Mouse (Mus musculus): ENCODE measurements at regions not wholly inside any gene's neighbourhood (a gene's known extent, or its start where the extent isn't known, plus 50 kb on each side); places are given as distances from the start of the nearest gene placed in this dataset.

- in situ Hi-C loops (cut with MboI; ENCODE audit: low pct_ligation_motif_present, low pct_unique_long_range_greater_than_20kb, low sequenced_read_pairs) = no loop called here
- Histone ChIP-seq H3K79me2 (replicated peaks; ENCODE audit: control insufficient read depth, extremely low read depth, insufficient read depth, poor library complexity, severe bottlenecking) (no peaks in the 10 kb centered on the region), H3K4me2 (ENCODE audit: insufficient read depth, low read depth, poor library complexity, severe bottlenecking) (no peak overlapping the region), H3K9ac (ENCODE audit: insufficient read depth, low read depth) (no peak overlapping the region), H3K27ac (ENCODE audit: insufficient read depth, low read depth) (no peak overlapping the region), H3K9me3 (replicated peaks; ENCODE audit: low read length) (no peaks in the 10 kb centered on the region), H3K4me1 (ENCODE audit: control insufficient read depth in 1 of 2, insufficient read depth in 2 of 2) (no peaks in the 10 kb centered on the region), H3K36me3 (replicated peaks in 1 of 2; ENCODE audit: control insufficient read depth in 1 of 2, insufficient read depth in 1 of 2, low read length in 1 of 2) (no peaks in the 10 kb centered on the region), H3K27me3 (replicated peaks) (no peaks in the 10 kb centered on the region), H3K4me3 (replicated peaks in 1 of 3; ENCODE audit: low read depth in 2 of 3, low read length in 2 of 3, poor library complexity in 1 of 3) (no peak overlapping the region)
- dilution Hi-C loops (cut with MboI; ENCODE audit: extremely low pct_ligation_motif_present, extremely low pct_unique_long_range_greater_than_20kb, low sequenced_read_pairs) = no loop called here
- DNase-seq (ENCODE audit: extremely low read depth) = no peak
- TF ChIP-seq MAX (IDR thresholded peaks at IDR 0.05; ENCODE audit: low read length) = no peak
- no peak for TF ChIP-seq MAZ (IDR thresholded peaks at IDR 0.05; ENCODE audit: low read depth, low read length)
- no peak for TF ChIP-seq ELF1 (IDR thresholded peaks at IDR 0.05; ENCODE audit: low read depth, low read length)
- no peak for TF ChIP-seq MEF2A (IDR thresholded peaks at IDR 0.05; ENCODE audit: borderline replicate concordance, low read depth, low read length)
- no peak for TF ChIP-seq BHLHE40 (IDR thresholded peaks at IDR 0.05; ENCODE audit: low read depth, low read length)
- TF ChIP-seq USF1 (IDR thresholded peaks at IDR 0.05; ENCODE audit: low read depth, low read length) = no peak
- no peak for TF ChIP-seq RCOR1 (conservative IDR thresholded peaks at IDR 0.05; ENCODE audit: low read depth, low read length)
- TF ChIP-seq IRF4 (IDR thresholded peaks at IDR 0.05; ENCODE audit: low read depth, low read length) = no peak
- TF ChIP-seq JUN (IDR thresholded peaks at IDR 0.05; ENCODE audit: insufficient read depth, low read depth, low read length) = no peak
These were observed 528.9 kb upstream of the Id2 start for GRCm38 (mm10) chr12:25625858-25626257.

- in situ Hi-C loops (cut with MboI; ENCODE audit: low pct_ligation_motif_present, low pct_unique_long_range_greater_than_20kb, low sequenced_read_pairs) = no loop called here
- TF ChIP-seq RCOR1 (conservative IDR thresholded peaks at IDR 0.05; ENCODE audit: low read depth, low read length) = no peak
- no peak for TF ChIP-seq POLR2A (IDR thresholded peaks at IDR 0.05; ENCODE audit: low read depth, low read length)
These were observed 526.5 kb upstream of the Id2 start for GRCm38 (mm10) chr12:25623449-25623848.

GRCm38 (mm10) chr12:25621142-25621541 is 524.2 kb upstream of the Id2 start:
- H3K4me3 ChIP-seq (replicated peaks in 1 of 3; ENCODE audit: low read depth in 2 of 3, low read length in 2 of 3, poor library complexity in 1 of 3) = no peak overlapping the region

More at GRCm38 (mm10) chr12:25623449-25623848, 526.5 kb upstream of the Id2 start:
- Histone ChIP-seq H3K9me3 (replicated peaks; ENCODE audit: low read length) (no peaks in the 10 kb centered on the region), H3K27ac (ENCODE audit: insufficient read depth, low read depth) (no peak overlapping the region), H3K4me3 (replicated peaks in 1 of 3; ENCODE audit: low read depth in 2 of 3, low read length in 2 of 3, poor library complexity in 1 of 3) (no peak overlapping the region), H3K4me2 (ENCODE audit: insufficient read depth, low read depth, poor library complexity, severe bottlenecking) (no peak overlapping the region), H3K27me3 (replicated peaks) (no peaks in the 10 kb centered on the region), H3K36me3 (replicated peaks in 1 of 2; ENCODE audit: control insufficient read depth in 1 of 2, insufficient read depth in 1 of 2, low read length in 1 of 2) (no peaks in the 10 kb centered on the region), H3K79me2 (replicated peaks; ENCODE audit: control insufficient read depth, extremely low read depth, insufficient read depth, poor library complexity, severe bottlenecking) (no peaks in the 10 kb centered on the region), H3K9ac (ENCODE audit: insufficient read depth, low read depth) (no peak overlapping the region), H3K4me1 (ENCODE audit: control insufficient read depth in 1 of 2, insufficient read depth in 2 of 2) (no peaks in the 10 kb centered on the region)
- dilution Hi-C loops (cut with MboI; ENCODE audit: extremely low pct_ligation_motif_present, extremely low pct_unique_long_range_greater_than_20kb, low sequenced_read_pairs) = no loop called here
- no peak for DNase-seq (ENCODE audit: extremely low read depth)

More at GRCm38 (mm10) chr12:25621142-25621541, 524.2 kb upstream of the Id2 start:
- no peaks in the 10 kb centered on the region for H3K4me1 ChIP-seq (ENCODE audit: control insufficient read depth in 1 of 2, insufficient read depth in 2 of 2)
- dilution Hi-C loops (cut with MboI; ENCODE audit: extremely low pct_ligation_motif_present, extremely low pct_unique_long_range_greater_than_20kb, low sequenced_read_pairs) = no loop called here
- H3K79me2 ChIP-seq (replicated peaks; ENCODE audit: control insufficient read depth, extremely low read depth, insufficient read depth, poor library complexity, severe bottlenecking) = no peaks in the 10 kb centered on the region
- no peak for DNase-seq (ENCODE audit: extremely low read depth)
- no peak overlapping the region for H3K9ac ChIP-seq (ENCODE audit: insufficient read depth, low read depth)
- no peaks in the 10 kb centered on the region for H3K36me3 ChIP-seq (replicated peaks in 1 of 2; ENCODE audit: control insufficient read depth in 1 of 2, insufficient read depth in 1 of 2, low read length in 1 of 2)
- TF ChIP-seq IRF4 (IDR thresholded peaks at IDR 0.05; ENCODE audit: low read depth, low read length) = no peak
- no peak for TF ChIP-seq POLR2AphosphoS2 (IDR thresholded peaks at IDR 0.05; ENCODE audit: low read depth, low read length)
- TF ChIP-seq MAX (IDR thresholded peaks at IDR 0.05; ENCODE audit: low read length) = no peak
- TF ChIP-seq JUN (IDR thresholded peaks at IDR 0.05; ENCODE audit: insufficient read depth, low read depth, low read length) = no peak
- no peak for TF ChIP-seq MAFK (IDR thresholded peaks at IDR 0.05; ENCODE audit: insufficient replicate concordance, low read length)
- TF ChIP-seq PAX5 (IDR thresholded peaks at IDR 0.05; ENCODE audit: low read length) = no peak
- no peak for TF ChIP-seq RCOR1 (conservative IDR thresholded peaks at IDR 0.05; ENCODE audit: low read depth, low read length)
- no peak for TF ChIP-seq RAD21 (IDR thresholded peaks at IDR 0.05; ENCODE audit: low read depth, low read length)
- no peak for TF ChIP-seq ETS1 (conservative IDR thresholded peaks at IDR 0.05; ENCODE audit: low read depth, low read length)
- TF ChIP-seq NRF1 (IDR thresholded peaks at IDR 0.05; ENCODE audit: low read depth, low read length) = no peak
- no peak for TF ChIP-seq ZKSCAN1 (IDR thresholded peaks at IDR 0.05; ENCODE audit: borderline replicate concordance, low read depth, low read length)
- TF ChIP-seq GABPA (IDR thresholded peaks at IDR 0.05; ENCODE audit: insufficient replicate concordance, low read depth, low read length) = no peak
- TF ChIP-seq HCFC1 (IDR thresholded peaks at IDR 0.05; ENCODE audit: low read depth, low read length) = no peak
- no peak for TF ChIP-seq ZC3H11A (IDR thresholded peaks at IDR 0.05; ENCODE audit: low read depth, low read length)
- TF ChIP-seq ZMIZ1 (IDR thresholded peaks at IDR 0.05; ENCODE audit: low read depth, low read length) = no peak
- no peak for TF ChIP-seq NELFE (IDR thresholded peaks at IDR 0.05; ENCODE audit: low read depth, low read length)
- no peak for TF ChIP-seq ZNF384 (IDR thresholded peaks at IDR 0.05; ENCODE audit: low read depth, low read length)
- no peak for TF ChIP-seq MAZ (IDR thresholded peaks at IDR 0.05; ENCODE audit: low read depth, low read length)
- no peak for TF ChIP-seq E2F4 (IDR thresholded peaks at IDR 0.05; ENCODE audit: insufficient replicate concordance, low read depth, low read length)
- no peak overlapping the region for H3K4me2 ChIP-seq (ENCODE audit: insufficient read depth, low read depth, poor library complexity, severe bottlenecking)
- H3K27me3 ChIP-seq (replicated peaks) = no peaks in the 10 kb centered on the region
- H3K27ac ChIP-seq (ENCODE audit: insufficient read depth, low read depth) = no peak overlapping the region
- in situ Hi-C loops (cut with MboI; ENCODE audit: low pct_ligation_motif_present, low pct_unique_long_range_greater_than_20kb, low sequenced_read_pairs) = no loop called here
- H3K9me3 ChIP-seq (replicated peaks; ENCODE audit: low read length) = no peaks in the 10 kb centered on the region
